Mouse (Mus musculus): ENCODE measurements around the gene Cdh26. TPM values are rescaled to one million over a fixed set of nuclear protein-coding genes. Genes with fewer than 3 reads are reported as not detected.

The Cdh26 gene
- 0.54 TPM in 1 of 2 replicates, not detected in the other for polyA plus RNA-seq (2014; fragmentation: Nextera tagmentation; extraction: Ambion mirVana)

GRCm38 (mm10) chr2:178430231-178430630 is at the start of gene Cdh26:
Gene Cdh26, plus strand, starts transcription at chr2:178430531.
- Histone ChIP-seq H3K4me2 (replicated peaks; ENCODE audit: low read depth, low read length) (no peak within 1 kb of the TSS), H3K4me3 (ENCODE audit: low read depth, low read length) (no peak within 1 kb of the TSS), H3K27me3 (ENCODE audit: control insufficient read depth, insufficient read depth, low read length) (no peaks in the 10 kb centered on the region), H3K9me3 (ENCODE audit: control insufficient read depth, low read length) (no peaks in the 10 kb centered on the region), H3K4me1 (replicated peaks; ENCODE audit: control insufficient read depth, insufficient read depth, low read length) (no peaks in the 10 kb centered on the region), H3K36me3 (ENCODE audit: control insufficient read depth, insufficient read depth, low read length) (no peaks in the 10 kb centered on the region), H3K27ac (ENCODE audit: low read depth, low read length) (no peak within 1 kb of the TSS), H3K9ac (ENCODE audit: low read depth, low read length) (no peak within 1 kb of the TSS)
- 90% methylated on average over 4 of the region's 4 CpGs for WGBS
- no peak for DNase-seq (ENCODE audit: low spot score)
- ATAC-seq (ENCODE audit: low FRiP score): no peak

GRCm38 (mm10) chr2:178407053-178407815 is 23.1 kb upstream of the Cdh26 start, which contains the start of gene Sycp2:
Gene Sycp2, minus strand, starts transcription at chr2:178407685.
- WGBS: 84% methylated on average over 49 of the region's 52 CpGs
- no peak within 1 kb of the TSS for H3K27ac ChIP-seq (ENCODE audit: low read depth, low read length)
- ATAC-seq (ENCODE audit: low FRiP score) (peak; percentile 53), DNase-seq (ENCODE audit: low spot score) (no peak)
- no peak within 1 kb of the TSS for H3K4me3 ChIP-seq (ENCODE audit: low read depth, low read length)
- no peaks in the 10 kb centered on the region for H3K36me3 ChIP-seq (ENCODE audit: control insufficient read depth, insufficient read depth, low read length)
- no peaks in the 10 kb centered on the region for H3K4me1 ChIP-seq (replicated peaks; ENCODE audit: control insufficient read depth, insufficient read depth, low read length)
- H3K9me3 ChIP-seq (ENCODE audit: control insufficient read depth, low read length): no peaks in the 10 kb centered on the region
- no peak within 1 kb of the TSS for H3K9ac ChIP-seq (ENCODE audit: low read depth, low read length)
- H3K4me2 ChIP-seq (replicated peaks; ENCODE audit: low read depth, low read length): no peak within 1 kb of the TSS
- no peaks in the 10 kb centered on the region for H3K27me3 ChIP-seq (ENCODE audit: control insufficient read depth, insufficient read depth, low read length)

GRCm38 (mm10) chr2:178409024-178409423 is 21.3 kb upstream of the Cdh26 start:
- Histone ChIP-seq H3K9me3 (ENCODE audit: control insufficient read depth, low read length) (no peaks in the 10 kb centered on the region), H3K4me2 (replicated peaks; ENCODE audit: low read depth, low read length) (no peak overlapping the region), H3K27me3 (ENCODE audit: control insufficient read depth, insufficient read depth, low read length) (peaks cover 12% of the 10 kb centered on the region), H3K9ac (ENCODE audit: low read depth, low read length) (no peak overlapping the region), H3K4me3 (ENCODE audit: low read depth, low read length) (no peak overlapping the region), H3K27ac (ENCODE audit: low read depth, low read length) (no peak overlapping the region), H3K36me3 (ENCODE audit: control insufficient read depth, insufficient read depth, low read length) (no peaks in the 10 kb centered on the region), H3K4me1 (replicated peaks; ENCODE audit: control insufficient read depth, insufficient read depth, low read length) (peaks cover 7% of the 10 kb centered on the region; the same call in 1 of the 2 replicates)
- ATAC-seq (ENCODE audit: low FRiP score) (no peak), DNase-seq (ENCODE audit: low spot score) (no peak)
- 58% methylated on average over 1 of the region's 1 CpGs for WGBS

GRCm38 (mm10) chr2:178410286-178410685 is 20.0 kb upstream of the Cdh26 start:
- no peak overlapping the region for H3K4me2 ChIP-seq (replicated peaks; ENCODE audit: low read depth, low read length)
- H3K9ac ChIP-seq (ENCODE audit: low read depth, low read length): no peak overlapping the region
- no peaks in the 10 kb centered on the region for H3K9me3 ChIP-seq (ENCODE audit: control insufficient read depth, low read length)
- WGBS: 86% methylated on average over 6 of the region's 6 CpGs
- ATAC-seq (ENCODE audit: low FRiP score): no peak
- peaks cover 8% of the 10 kb centered on the region; the same call in 1 of the 2 replicates for H3K4me1 ChIP-seq (replicated peaks; ENCODE audit: control insufficient read depth, insufficient read depth, low read length)
- H3K4me3 ChIP-seq (ENCODE audit: low read depth, low read length): no peak overlapping the region
- H3K36me3 ChIP-seq (ENCODE audit: control insufficient read depth, insufficient read depth, low read length): no peaks in the 10 kb centered on the region
- no peak for DNase-seq (ENCODE audit: low spot score)
- H3K27me3 ChIP-seq (ENCODE audit: control insufficient read depth, insufficient read depth, low read length): peaks cover 16% of the 10 kb centered on the region
- no peak overlapping the region for H3K27ac ChIP-seq (ENCODE audit: low read depth, low read length)

- Histone ChIP-seq H3K4me1 (replicated peaks; ENCODE audit: control insufficient read depth, insufficient read depth, low read length) (peaks cover 8% of the 10 kb centered on the region; the same call in 1 of the 2 replicates), H3K4me2 (replicated peaks; ENCODE audit: low read depth, low read length) (no peak overlapping the region), H3K36me3 (ENCODE audit: control insufficient read depth, insufficient read depth, low read length) (no peaks in the 10 kb centered on the region), H3K27me3 (ENCODE audit: control insufficient read depth, insufficient read depth, low read length) (peaks cover 16% of the 10 kb centered on the region), H3K9ac (ENCODE audit: low read depth, low read length) (no peak overlapping the region), H3K4me3 (ENCODE audit: low read depth, low read length) (no peak overlapping the region), H3K27ac (ENCODE audit: low read depth, low read length) (no peak overlapping the region), H3K9me3 (ENCODE audit: control insufficient read depth, low read length) (no peaks in the 10 kb centered on the region)
- no peak for ATAC-seq (ENCODE audit: low FRiP score)
- no peak for DNase-seq (ENCODE audit: low spot score)
- WGBS: 66% methylated on average over 6 of the region's 6 CpGs
These were observed 17.7 kb upstream of the Cdh26 start for GRCm38 (mm10) chr2:178412598-178412997.

- peaks cover 16% of the 10 kb centered on the region for H3K27me3 ChIP-seq (ENCODE audit: control insufficient read depth, insufficient read depth, low read length)
- peaks cover 8% of the 10 kb centered on the region; the same call in 1 of the 2 replicates for H3K4me1 ChIP-seq (replicated peaks; ENCODE audit: control insufficient read depth, insufficient read depth, low read length)
- 58% methylated on average over 13 of the region's 13 CpGs for WGBS
- no peaks in the 10 kb centered on the region for H3K9me3 ChIP-seq (ENCODE audit: control insufficient read depth, low read length)
- peak overlapping the region; percentile 65; the same call in 1 of the 2 replicates for H3K4me3 ChIP-seq (ENCODE audit: low read depth, low read length)
- peak overlapping the region; percentile 98; the same call in 1 of the 2 replicates for H3K4me2 ChIP-seq (replicated peaks; ENCODE audit: low read depth, low read length)
- ATAC-seq (ENCODE audit: low FRiP score): no peak
- DNase-seq (ENCODE audit: low spot score): no peak
- H3K36me3 ChIP-seq (ENCODE audit: control insufficient read depth, insufficient read depth, low read length): no peaks in the 10 kb centered on the region
- no peak overlapping the region for H3K9ac ChIP-seq (ENCODE audit: low read depth, low read length)
- H3K27ac ChIP-seq (ENCODE audit: low read depth, low read length): no peak overlapping the region
These were observed 17.2 kb upstream of the Cdh26 start for GRCm38 (mm10) chr2:178413081-178413480.

- Histone ChIP-seq H3K27me3 (ENCODE audit: control insufficient read depth, insufficient read depth, low read length) (peaks cover 16% of the 10 kb centered on the region), H3K9me3 (ENCODE audit: control insufficient read depth, low read length) (no peaks in the 10 kb centered on the region), H3K9ac (ENCODE audit: low read depth, low read length) (peak overlapping the region; percentile 63), H3K36me3 (ENCODE audit: control insufficient read depth, insufficient read depth, low read length) (no peaks in the 10 kb centered on the region), H3K27ac (ENCODE audit: low read depth, low read length) (no peak overlapping the region), H3K4me2 (replicated peaks; ENCODE audit: low read depth, low read length) (peak overlapping the region; percentile 98), H3K4me3 (ENCODE audit: low read depth, low read length) (peak overlapping the region; percentile 65), H3K4me1 (replicated peaks; ENCODE audit: control insufficient read depth, insufficient read depth, low read length) (peaks cover 8% of the 10 kb centered on the region; the same call in 1 of the 2 replicates)
- ATAC-seq (ENCODE audit: low FRiP score) (peak; percentile 34), DNase-seq (ENCODE audit: low spot score) (no peak)
- 19% methylated on average over 68 of the region's 75 CpGs for WGBS
These were observed 16.7 kb upstream of the Cdh26 start for GRCm38 (mm10) chr2:178413481-178414260.

- Histone ChIP-seq H3K4me1 (replicated peaks; ENCODE audit: control insufficient read depth, insufficient read depth, low read length) (peaks cover 8% of the 10 kb centered on the region; the same call in 1 of the 2 replicates), H3K27me3 (ENCODE audit: control insufficient read depth, insufficient read depth, low read length) (peaks cover 16% of the 10 kb centered on the region), H3K9ac (ENCODE audit: low read depth, low read length) (peak within 1 kb of the TSS; percentile 63), H3K36me3 (ENCODE audit: control insufficient read depth, insufficient read depth, low read length) (no peaks in the 10 kb centered on the region), H3K4me2 (replicated peaks; ENCODE audit: low read depth, low read length) (peak within 1 kb of the TSS; percentile 98), H3K27ac (ENCODE audit: low read depth, low read length) (peak within 1 kb of the TSS; percentile 68), H3K4me3 (ENCODE audit: low read depth, low read length) (peak within 1 kb of the TSS; percentile 65), H3K9me3 (ENCODE audit: control insufficient read depth, low read length) (no peaks in the 10 kb centered on the region)
- under 1% methylated on average over 53 of the region's 74 CpGs for WGBS
- ATAC-seq (ENCODE audit: low FRiP score) (peak; percentile 90), DNase-seq (ENCODE audit: low spot score) (peak; percentile 71)
These were observed 15.8 kb upstream of the Cdh26 start, which contains the start of the genes Ppp1r3d and Fam217b for GRCm38 (mm10) chr2:178414261-178415149. Gene Ppp1r3d, minus strand, starts transcription at chr2:178414472. Gene Fam217b, plus strand, starts transcription at chr2:178414524.

Measured in hindbrain, embryonic 11.5 days (tissue).